Mouse (Mus musculus) brain, embryonic 14.5 days (tissue): ENCODE measurements around the gene Bcar3. TPM values are rescaled to one million over a fixed set of nuclear protein-coding genes. Genes with fewer than 3 reads are reported as not detected.

ENCODE experiments used
- DNase-seq: peaks from one replicate; pipeline ENCODE4 v3.0.0-alpha.2; 2011; ENCODE audit warnings: low read depth
- CTCF ChIP-seq: fragments of 200-500 bp; IDR thresholded peaks from 2 replicates; pipeline ENCODE4 v1.5.1; 2012; ENCODE audit warnings: inconsistent platforms, mild to moderate bottlenecking, moderate library complexity, borderline replicate concordance; ENCODE audit not compliant: insufficient read depth, insufficient read length; ENCODE audit errors: extremely low read depth
- POLR2A ChIP-seq: fragments of 200-500 bp; IDR thresholded peaks from 2 replicates; pipeline ENCODE4 v1.6.1; 2012; ENCODE audit warnings: mild to moderate bottlenecking, inconsistent platforms, borderline replicate concordance; ENCODE audit not compliant: poor library complexity, insufficient read depth, insufficient read length, severe bottlenecking; ENCODE audit errors: extremely low read depth
- polyA plus RNA-seq: library from polyadenylated mRNA; depleted of rRNA; stranded (reverse); fragments of >200 nt; gene quantifications from 2 replicates; pipeline ENCODE4 v1.2.3, GENCODE M21; 2012

Gene Bcar3
- polyA plus RNA-seq, 1 experiment, result 7.7 TPM

DNA sequence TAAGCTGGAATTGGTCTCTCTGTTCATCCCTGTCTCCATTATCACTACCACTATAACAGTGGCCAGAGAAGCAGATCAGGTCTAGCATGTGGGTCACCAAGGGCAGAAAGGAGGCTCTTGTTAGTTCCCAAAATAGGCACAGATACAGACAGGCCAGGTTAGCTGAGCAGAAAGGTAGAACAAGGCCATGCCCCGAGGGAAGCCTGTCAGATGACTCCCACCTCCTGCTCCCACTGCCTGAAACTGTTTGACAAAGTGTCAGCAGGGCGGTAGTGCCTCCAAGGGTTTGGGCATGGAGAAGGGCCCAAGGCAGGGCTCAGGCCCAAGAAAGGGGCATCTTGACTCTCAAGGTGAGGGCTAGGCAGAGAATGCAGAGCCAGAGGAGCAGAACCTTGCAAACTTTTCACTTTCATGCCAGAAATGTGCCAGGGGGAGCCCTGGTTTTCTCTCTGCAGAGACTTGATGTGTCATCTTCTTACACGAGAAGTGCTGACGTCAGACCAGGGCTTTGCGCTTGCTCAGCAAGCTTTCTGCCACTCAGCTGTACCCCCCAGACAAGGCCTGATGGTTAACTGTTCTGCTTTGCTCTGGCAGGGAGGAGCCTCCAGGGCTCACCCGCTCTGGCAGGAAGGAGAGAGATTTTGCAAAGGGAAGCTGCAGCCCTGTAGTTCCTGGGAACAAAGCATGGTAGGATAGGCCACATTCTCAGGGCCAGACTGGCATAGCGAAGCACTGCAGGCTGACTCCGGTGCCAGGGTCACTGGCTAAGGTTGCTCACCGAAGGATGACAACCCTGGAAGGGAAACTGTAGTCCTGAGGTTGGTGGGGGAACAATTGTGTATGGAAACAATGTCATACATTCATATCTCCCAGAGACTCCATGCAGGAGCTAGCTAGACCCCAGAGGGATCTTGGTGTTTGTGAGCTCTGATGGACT, 7.3 kb downstream of the Bcar3 start:
- TF ChIP-seq POLR2A (no peak), CTCF (no peak)
- peak; percentile 61 for DNase-seq

DNA sequence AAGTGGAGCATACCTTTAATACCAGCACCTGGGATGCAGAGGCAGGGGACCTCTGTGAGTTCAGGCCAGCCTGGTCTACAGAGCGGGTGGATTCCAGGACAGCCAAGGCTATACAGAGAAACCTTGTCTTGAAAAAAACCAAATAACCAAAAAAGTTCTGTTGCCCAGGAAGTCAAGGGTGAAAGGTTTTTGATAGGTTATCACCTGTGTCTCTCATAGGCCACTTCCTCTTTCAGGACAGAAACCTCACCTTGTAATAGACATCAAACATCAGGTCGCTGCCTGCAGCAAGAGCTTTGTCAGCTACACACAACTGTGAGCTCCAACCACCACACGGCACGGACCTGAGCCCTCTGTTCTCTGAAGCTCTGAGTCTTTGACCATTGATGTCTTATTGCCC, 10.6 kb downstream of the Bcar3 start:
- no peak for TF ChIP-seq CTCF
- TF ChIP-seq POLR2A, result no peak
- DNase-seq, result no peak

- DNase-seq, result no peak
- TF ChIP-seq CTCF, result no peak
- TF ChIP-seq POLR2A, result no peak
These were observed 14.1 kb downstream of the Bcar3 start for GRCm38 (mm10) chr3:122307894-122308671.

DNA sequence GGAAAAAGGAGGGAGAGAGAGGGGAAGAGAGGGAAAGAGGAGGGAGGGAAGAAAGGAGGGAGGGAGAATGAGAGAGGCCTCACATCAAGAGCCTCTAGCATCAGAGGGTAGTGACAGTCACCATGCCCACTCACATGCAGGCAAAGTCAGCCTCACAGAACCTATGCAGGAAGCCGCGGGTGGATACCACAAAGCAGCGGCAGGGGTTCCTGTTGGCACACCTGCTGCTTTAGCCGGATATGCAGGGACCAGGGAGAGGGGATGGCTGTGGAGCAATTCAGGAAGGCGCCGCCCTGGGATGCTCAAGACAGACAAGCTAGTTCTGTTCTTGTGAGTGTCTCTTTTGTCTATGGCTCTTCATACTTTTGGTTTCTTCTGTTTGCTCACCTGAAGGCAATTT, 15.0 kb downstream of the Bcar3 start:
- no peak for TF ChIP-seq POLR2A
- no peak for TF ChIP-seq CTCF
- DNase-seq, result no peak

DNA sequence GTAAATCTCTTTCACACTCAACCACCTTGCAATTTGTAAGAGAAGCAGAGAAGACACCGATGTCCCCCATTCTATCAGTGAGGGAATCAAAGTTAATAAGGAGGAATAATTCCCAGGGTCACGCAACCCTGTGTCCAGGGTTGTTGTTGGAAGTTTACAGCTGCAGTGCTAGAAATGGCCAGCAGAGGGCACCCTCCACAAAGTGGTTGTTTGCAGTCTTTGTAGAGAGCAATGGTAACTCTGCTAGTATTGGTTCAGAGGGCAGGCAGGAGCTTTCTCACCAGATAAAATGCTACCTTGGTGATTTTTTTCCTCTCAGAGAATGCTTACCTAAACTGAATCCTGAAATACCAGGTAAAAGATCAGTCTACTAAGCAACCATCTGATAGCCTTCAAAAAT, 18.1 kb downstream of the Bcar3 start:
- TF ChIP-seq CTCF (peak; percentile 89), POLR2A (no peak)
- DNase-seq, result peak; percentile 84

GRCm38 (mm10) chr3:122312936-122313629, 19.1 kb downstream of the Bcar3 start:
- no peak for DNase-seq
- TF ChIP-seq CTCF (no peak), POLR2A (no peak)

DNA sequence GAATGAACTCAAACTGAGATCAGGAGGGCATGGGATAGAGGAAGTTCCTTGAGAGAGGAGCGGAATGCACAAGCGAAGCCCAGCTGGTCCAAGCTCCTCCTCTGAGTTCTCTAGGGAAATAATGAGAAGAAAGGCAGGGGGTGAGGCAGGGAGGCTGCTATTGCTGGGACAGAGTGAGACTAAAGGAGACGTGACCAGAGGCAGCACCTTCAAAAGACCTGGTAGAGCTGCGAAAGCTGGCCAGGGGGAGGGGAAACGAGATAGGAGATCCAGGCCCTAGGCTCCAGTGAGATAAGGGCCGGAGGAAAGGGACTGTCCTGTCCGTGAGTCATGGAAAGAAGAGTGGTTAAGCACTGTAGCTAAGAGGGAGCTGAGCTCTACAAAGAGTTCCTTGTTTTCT, 20.0 kb downstream of the Bcar3 start:
- no peak for TF ChIP-seq POLR2A
- no peak for TF ChIP-seq CTCF
- DNase-seq, result no peak

DNA sequence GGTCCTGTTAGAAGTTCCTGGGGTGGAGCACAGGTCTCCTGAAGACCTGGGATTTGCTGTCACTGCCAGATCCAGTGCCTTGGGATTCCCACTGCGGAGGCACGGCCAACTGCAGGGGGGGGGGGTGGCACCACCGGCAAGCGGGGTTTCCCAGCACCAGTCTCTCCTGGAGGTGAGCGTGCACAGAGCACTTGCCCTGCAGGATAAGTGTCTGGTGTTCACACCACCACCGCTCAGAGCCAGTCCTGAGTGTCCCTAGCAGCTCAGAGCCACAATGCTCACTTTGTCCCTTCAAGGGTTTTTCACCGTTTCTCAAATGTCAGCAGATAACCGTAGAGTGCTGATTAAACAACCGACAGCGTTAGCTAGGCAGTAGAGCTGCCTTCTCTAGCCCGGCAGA, 22.7 kb downstream of the Bcar3 start:
- no peak for TF ChIP-seq CTCF
- no peak for TF ChIP-seq POLR2A

DNA sequence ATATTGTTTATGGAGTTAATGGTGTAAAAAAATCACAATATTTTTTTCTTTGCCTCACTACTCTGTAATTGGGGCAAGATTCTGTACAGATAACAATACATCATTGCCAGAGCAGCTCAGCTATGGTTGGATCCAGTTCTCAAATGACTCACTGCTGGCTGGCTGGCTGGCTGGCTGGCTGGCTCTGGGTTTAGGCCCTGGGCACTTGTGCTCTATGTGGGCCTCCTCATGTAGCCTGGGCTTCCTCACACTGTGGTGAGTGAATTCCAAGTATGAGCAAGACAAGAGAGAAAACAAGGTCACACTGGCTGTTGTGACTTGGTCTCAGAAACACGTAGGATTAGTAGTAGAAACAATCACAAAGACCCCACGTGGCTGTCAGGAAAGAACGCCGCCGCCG, 23.4 kb downstream of the Bcar3 start:
- DNase-seq, result no peak
- TF ChIP-seq POLR2A (no peak), CTCF (no peak)

More for the DNA sequence above, 22.7 kb downstream of the Bcar3 start:
- peak; percentile 44 for DNase-seq

DNA sequence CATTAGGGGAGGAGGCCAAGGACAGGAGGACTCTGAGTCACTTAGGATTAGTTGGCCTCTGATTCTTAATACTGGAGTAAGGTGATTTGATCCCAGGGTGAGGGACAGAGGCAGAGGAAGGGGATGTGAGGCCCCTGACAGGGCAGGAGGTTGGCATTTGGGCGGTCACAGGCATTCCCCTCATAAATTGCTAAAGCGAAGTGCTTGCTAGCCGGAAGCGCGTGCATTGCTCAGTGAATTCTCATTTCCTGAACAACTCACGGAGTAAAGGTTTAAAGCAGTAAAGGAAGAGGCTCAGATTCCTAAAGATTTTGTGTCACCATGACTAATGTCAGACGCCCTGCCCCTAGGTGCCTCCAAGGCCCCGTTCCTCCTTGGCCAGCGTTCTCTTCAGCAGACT, 28.3 kb downstream of the Bcar3 start:
- TF ChIP-seq POLR2A, result no peak
- no peak for TF ChIP-seq CTCF
- no peak for DNase-seq

DNA sequence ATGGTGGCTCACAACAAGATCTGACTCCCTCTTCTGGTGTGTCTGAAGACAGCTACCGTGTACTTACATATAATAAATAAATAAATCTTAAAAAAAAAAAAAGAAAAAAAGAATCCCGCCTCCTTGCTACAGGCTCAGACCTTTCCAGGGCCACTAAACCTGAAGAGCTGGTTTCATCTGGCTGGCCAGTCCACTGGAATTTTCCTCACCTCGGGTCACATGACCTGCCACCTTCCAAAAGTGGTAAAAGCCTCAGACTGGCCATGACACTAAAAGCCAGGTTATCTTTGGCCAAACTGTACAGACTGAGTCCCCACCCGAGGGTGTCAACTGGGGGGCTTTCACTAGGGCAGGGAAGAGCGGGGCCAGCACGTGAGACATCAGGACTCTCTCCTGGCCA, 29.9 kb downstream of the Bcar3 start:
- TF ChIP-seq CTCF (no peak), POLR2A (no peak)

More for the DNA sequence above, 29.9 kb downstream of the Bcar3 start:
- no peak for DNase-seq
